Mouse (Mus musculus): ENCODE measurements around the gene Zfp36l1.

- TF ChIP-seq CTCF (IDR thresholded peaks at IDR 0.05; ENCODE audit: control insufficient read depth, insufficient read depth, insufficient read length) (no peak), CEBPB (IDR thresholded peaks at IDR 0.05; ENCODE audit: low read depth) (no peak)
Measured at GRCm38 (mm10) chr12:80130558-80131358, 17.9 kb upstream of the Zfp36l1 start.
